Mouse (Mus musculus): ENCODE measurements around the gene Paqr7.
"Not testable (repeated sequence)": the region's sequence is repeated elsewhere in the genome, so short reads cannot be mapped to it uniquely, and the experiment has no call there.

Gene Paqr7

DNA sequence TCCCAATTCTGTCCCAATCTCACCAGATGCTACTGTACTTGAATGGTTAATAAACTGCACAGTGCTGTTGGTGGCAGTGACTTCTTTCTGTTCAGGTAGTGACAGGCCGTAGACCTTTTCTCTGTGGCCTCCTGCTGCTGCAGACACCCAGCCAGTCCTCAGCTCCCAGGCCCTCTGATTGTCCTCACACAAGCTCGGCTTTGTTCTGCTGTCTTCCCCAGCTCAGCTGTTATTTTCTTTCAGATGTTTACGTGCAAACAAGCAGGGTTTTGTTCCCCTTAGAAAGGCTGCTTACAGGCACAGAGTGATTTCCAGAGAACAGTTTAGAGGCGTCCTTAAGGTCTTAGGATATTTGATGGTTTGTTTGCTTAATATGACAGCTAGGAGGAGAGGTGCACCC, 22.7 kb upstream of the Paqr7 start:
- DNase-seq (ENCODE audit: low spot score), result no peak

DNA sequence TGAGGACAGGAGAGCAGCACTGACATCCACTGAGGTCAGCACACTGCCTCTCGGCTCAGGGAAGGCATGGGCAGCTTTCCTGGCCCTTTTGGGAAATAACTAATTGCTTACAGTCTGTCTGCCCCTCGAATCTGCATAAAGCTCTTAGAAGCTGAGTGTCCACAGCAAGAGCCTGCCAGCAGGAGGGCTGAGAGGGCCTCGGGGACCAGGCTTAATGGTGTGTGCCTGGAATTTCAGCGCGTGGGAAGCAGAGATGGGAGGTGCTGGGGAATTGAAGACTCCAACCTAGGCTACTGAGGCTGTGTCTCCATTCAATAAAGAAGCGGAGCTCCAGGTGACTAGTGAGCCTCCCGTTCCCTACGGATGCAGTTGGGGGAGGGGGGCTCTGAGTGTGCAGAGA, 22.3 kb upstream of the Paqr7 start:
- no peak for DNase-seq (ENCODE audit: low spot score)

DNA sequence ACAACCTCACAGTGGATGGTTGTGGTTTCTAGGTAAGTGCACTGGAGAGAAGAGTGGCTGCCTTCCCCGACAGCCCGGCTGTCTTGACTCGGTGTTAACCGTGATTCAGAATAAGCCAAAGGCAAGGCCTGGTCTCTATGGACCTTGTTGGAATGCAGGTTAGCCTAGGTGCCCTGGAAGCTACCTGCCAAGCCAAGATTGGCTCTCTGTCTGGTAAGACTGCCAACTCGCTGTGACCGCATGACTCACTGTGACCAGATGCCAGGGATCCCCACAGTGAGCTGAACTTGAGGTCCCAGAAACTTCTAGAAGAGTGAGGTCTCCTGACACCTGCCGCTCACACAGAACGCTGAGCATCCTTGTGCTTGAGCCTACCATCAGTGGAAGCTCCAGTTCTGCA, 19.6 kb upstream of the Paqr7 start:
- no peak for DNase-seq (ENCODE audit: low spot score)

DNA sequence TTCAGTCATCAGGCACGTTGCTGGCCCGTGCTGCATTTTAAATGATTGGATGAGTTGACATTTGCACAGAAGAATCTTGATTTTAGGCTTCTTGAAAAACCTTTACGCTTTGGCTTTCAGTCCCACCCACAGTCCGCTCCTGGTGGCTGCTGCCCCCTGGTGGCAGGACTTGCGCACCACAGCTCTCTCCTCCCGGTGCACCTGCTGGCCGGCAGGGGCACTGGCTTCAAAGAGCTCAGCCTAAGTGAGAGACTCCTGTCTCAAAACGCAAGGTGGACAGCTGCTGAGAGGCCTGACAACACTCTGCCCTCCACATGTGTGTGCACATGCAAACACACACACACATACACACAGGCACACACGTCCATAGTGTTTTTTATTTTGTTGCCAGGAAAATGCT, 18.5 kb upstream of the Paqr7 start:
- DNase-seq (ENCODE audit: low spot score), result peak; percentile 82

DNA sequence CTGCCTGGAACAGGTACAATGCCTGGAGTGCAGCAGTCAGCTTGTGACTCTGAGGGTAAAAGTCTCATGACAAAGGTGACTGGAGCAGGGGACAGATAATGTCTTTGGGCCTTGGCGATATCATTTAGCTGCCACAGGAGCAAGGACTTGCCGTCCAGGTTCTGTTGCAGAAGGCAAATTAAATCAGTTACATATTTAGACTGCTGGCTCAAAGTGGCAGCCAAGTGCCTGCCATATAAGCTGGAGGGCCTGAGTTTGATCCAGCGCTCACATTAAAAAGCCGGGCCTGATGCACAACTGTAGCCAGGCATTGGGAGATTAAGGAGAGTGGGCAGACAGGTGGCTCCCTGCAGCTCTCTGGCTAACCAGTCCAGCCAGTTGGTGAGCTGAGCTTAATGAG, 16.7 kb upstream of the Paqr7 start:
- no peak for DNase-seq (ENCODE audit: low spot score)

DNA sequence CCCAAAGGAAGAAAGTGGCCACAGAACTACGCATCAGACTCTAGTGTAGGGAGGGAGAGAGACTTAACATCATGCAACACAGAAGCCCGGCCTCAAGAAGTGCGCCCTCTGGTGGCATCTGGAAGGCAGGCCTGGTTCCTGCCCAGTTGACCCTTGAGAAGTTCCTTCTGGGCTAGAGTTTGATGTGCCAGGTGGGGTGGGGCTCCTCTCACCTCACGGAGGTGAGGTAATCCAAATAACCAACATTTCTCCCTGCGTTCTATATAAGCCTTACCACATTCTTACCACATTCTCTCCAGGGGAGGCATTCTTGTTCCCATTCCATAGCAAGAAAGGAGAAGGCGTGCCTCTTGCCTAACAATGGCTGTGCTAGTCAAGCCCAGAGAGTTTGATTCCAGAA, 15.6 kb upstream of the Paqr7 start:
- peak; percentile 64 for DNase-seq (ENCODE audit: low spot score)

DNA sequence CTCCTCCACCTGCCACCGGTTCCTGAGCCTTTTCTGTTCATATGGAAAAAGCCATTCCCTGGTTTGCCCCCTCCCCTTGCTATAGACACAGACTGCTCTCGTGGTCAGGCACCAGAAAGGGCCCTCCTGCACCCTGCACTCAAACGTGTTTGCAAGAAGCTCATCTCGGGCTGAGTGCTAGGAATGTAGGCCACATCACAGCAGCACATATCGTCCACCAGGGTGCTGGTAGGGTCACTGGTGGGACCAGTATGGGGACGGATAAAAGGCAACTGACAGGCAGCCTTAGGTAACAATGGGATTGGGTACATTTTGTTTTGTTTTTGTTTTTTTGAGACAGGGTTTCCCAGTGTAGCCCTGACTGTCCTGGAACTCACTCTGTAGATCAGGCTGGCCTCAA, 15.2 kb upstream of the Paqr7 start:
- no peak for DNase-seq (ENCODE audit: low spot score)

DNA sequence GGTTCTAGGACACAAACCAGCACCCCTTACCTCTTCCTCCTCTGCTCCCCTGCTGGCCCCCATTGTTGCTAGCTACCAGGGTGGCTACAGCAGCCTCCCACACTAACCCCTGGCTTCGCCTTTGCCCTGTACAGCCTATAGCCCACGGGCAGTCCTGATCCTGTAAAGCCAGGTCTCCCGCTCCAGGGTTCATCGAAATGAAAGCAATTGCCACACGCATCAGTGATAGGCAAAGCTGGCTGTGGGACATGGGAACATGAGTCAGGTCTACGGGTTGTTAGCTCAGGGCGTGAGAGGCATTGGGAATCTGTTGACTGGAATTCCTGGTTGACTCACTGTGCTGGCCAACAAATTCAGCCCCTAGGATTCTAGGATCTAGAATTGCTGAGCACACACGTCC, 14.1 kb upstream of the Paqr7 start:
- no peak for DNase-seq (ENCODE audit: low spot score)

DNA sequence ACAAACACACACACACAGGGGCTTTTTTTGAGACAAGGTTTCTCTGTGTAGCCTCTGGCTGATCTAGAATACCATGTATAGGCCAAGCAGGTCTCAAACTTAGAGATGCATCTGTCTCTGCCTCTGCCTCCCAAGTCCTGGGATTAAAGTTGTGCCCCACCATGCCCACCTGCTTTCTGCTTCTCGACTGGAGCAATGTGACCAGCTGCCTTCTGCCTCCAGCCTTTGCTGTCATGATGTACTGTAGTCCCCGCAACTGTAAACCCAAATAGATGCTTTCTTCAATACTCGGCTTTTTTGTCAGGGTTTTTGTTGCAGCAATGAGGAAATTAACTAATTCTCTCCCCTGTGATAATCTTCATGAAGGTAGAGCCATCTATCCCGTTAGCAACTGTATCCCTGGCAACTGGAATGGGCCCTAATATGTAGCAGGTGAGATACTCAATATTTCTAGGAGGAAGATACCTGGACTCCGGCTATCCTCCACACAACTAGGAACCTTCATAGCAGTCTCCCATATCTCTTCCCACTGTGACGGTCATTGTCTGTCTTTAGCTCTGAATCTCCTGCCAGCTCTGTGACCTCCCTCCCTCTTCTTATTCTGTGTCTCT, 13.3 kb upstream of the Paqr7 start:
- no peak for DNase-seq (ENCODE audit: low spot score)

DNA sequence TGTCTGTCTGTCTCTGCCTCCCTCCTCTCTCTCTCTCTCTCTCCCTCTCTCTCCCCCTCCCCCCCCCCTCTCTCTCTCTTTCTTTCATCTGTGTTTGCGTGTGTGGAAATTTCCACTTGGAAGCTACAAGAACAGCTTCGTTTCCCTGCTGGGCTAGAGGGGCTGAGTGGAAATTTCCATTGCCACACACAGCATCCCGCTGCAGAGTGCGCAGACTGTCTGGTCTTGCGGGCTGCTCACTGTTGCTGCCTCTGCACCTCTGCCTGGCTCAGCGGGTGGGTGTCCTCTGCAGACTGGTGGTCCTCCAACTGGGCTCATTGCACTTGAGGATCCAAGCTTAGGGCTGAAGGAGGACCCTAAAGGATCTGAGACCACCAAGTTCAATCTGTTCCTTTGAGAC, 12.8 kb upstream of the Paqr7 start:
- DNase-seq (ENCODE audit: low spot score), result peak; percentile 67

DNA sequence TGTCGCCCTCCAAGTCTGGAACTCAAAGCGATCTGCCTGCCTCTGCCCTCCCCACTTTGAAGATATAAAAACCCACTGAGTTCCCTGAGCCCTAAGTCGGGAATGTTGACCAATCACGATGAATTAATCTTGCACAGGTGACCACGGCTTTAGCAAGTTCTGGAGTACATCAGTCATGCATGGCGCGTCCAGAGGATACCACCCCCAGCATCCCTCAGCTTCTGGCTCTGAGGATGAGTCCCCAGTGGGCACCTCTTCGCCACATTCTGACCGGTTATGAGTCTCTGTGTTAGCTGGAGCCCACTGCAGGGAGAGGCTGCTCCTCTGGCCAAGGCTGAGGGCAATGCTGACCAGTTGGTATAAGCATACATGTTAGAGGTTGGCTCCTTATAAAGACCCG, 12.3 kb upstream of the Paqr7 start:
- DNase-seq (ENCODE audit: low spot score), result no peak

DNA sequence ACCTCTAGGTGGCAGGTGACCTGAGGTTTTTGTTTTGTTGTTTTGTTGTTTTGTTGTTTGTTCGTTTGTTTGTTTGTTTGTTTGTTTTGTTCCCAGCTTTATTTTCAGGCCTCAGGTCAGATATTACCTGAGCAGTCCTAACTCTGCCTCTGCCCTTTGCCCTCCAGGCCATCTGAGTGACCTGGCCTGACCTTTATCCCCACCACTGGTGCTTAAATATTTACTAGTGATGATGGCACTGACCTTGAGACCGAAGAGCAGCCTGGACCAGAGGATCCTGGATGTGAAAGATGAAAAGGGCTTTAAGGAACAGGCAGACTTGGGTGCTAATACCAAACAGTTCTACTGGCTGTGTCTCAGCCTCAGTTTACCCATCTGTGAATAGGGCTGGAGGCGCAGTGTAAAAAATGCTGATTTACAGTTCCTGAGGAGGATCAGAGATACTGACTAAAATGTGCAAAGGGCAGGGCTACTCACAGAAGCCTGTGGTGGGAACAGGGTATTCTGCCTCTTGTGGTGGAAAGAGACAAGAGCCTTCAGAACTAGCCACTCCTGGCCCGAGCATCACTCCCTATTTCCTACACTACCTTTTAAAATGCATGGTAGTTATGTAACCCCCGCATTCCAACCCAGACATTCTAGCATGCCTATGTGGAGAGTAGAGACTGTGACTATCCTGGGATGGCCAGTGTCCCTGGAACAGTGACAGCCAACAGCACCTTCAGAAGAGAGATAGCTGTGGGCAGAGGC, 11.2 kb upstream of the Paqr7 start:
- no peak for DNase-seq (ENCODE audit: low spot score)

DNA sequence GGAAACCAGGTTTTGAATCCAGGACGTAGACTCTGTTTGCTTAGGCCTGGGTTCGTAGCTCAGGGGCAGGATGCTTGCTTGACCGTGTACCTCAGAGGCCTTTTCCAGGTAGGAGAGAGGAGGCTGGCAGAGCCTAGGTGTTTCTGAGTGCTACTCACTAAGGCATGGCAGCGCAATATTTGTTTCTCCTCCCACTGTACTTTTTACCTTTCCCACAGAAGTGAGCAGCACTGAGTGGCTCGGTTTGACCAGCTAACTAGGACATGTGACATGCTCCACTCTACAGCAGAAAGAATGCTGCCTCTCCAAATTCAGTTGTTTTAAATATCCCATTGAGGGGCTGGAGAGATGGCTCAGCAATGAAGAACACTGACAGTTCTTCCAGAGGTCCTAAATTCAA, 8.3 kb upstream of the Paqr7 start:
- no peak for DNase-seq (ENCODE audit: low spot score)

DNA sequence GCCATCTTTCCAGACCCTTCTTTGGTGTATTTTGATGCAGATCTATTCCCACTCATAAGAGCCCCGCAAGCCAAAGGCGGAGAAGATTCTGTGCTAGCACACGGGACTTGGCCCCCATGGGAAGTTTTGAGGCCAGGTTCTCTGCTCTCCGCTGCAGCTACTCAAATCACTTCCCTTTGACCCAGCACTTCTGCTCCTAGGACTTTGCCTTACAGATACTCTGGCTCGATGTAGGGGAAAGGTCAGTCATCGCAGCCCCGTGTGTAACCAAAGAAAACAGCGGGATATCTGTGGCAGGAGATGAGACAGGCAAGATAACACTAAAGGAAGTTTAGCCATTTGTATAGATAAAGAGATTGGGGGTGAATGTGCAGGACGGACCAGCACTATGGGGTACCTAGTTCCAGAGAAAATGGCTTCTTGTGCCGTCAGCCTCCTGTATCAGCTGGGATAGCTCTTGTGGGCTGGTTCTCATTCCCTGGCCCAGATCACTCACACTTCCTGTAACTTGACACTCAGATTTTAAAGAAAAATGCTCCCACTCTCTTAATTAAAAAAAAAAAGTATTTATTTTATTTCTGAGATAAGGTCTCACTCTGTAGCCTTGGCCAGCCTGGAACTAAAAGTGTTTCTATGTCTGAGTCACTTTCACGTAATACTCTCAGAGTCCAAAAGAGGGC, 6.4 kb upstream of the Paqr7 start:
- no peak for DNase-seq (ENCODE audit: low spot score)

DNA sequence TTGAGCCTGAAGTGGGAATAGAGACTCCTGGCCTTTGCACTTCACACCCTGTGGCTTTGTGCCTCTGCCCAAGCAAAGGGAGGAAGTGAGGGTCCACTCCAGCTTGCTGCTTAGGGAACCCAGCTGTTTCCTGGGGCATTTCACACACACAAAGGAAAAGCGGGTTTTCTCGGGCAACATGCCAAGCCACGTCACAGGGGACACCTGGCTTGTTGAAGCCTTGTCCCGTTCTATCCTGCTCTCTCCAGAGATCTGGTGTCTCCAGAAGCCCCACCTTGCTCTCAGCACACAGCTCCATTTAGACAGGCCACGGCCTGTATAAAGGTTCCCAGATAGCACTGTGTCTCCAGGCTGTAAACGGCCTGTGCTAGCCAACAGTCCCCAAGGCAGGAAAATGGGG, 4.8 kb upstream of the Paqr7 start:
- no peak for DNase-seq (ENCODE audit: low spot score)

DNA sequence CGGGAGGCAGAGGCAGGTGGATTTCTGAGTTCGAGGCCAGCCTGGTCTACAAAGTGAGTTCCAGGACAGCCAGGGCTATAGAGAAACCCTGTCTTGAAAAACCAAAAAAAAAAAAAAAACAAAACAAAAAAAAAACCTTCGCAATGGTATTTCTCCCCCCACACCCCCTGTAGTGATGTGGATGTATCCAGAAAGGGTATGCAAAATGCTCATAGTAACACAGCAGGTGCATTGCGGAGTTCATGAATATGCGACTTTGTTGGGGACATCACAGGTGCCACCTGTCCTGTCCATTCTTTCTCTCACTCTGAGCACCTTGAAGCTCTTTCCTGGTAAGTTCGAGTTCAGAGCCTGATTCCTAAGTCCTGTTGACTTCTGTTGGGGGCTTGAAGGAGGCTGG, 2.3 kb upstream of the Paqr7 start:
- DNase-seq (ENCODE audit: low spot score), result not testable (repeated sequence)

DNA sequence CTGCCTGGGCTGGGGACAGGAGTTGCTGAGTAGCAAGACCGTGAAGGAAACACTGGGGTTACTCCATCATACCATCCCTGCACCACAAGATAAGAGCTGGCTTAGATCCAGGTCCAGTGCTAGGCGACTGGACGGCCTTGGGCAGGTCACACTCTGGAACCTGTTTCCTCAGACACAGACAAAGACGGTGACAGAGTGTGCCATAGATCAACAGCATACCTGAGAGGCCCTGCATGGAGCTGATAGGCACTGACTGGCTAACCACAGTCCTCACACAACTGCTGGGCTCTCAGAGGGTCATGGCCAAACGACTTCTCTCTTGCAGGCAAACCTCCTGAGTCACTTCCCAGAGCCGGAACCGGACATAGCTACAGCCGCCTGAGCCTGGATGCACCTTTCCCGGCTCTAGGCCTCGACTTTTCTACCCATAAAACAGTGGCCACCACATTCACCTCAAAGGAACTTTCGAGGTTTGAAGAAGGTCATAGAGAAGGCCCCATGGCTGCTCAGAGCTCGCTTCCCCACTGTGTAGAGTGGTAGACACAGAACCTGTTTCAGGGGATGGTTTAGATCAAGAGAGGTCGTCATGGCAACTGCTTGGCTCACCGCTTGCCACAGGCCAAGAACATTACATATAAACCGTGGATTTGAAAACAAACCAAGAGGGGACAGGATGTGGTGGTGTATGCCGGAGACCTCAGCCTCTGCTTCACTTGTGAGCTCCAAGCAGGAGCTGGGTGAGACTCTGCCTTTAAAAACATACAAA, 1.5 kb upstream of the Paqr7 start:
- no peak for DNase-seq (ENCODE audit: low spot score)

DNA sequence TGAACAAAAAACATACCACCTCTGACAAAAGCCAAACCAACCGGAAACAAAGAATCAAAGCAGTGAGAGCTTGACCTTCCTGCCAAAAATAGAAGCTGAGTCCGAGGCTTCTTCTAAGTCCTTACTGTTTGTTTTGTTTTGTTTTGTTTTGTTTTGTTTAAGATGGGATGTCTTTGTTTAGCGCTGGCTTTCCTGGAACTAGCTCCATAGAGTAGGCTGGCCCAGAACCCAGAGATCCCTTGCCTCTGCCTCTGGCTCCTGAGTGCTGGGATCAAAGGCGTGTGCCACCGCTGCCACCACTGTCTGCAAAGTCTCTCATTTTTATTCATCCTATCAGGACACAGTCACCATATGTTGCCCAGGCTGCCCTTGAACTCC, 962 bp upstream of the Paqr7 start:
- no peak for DNase-seq (ENCODE audit: low spot score)

DNA sequence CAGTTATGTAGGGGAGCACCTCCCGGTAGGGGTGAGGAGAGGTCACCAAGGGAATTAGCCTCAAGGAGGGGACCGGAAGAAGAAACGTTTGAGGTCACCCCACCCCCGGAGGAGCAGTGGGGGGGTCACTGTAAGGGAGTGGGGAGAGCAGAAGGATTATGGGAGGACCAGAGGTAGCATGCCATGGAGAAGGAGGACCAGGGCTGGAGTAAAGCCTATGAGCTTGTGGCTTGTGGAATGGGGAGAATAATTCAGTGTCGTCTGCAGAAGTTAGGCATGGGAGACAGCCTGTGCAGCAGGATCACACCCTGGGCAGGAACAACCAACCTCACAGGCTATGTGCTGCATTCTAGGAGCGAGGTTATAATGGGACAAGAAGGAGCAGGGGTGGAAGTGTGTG, 726 bp downstream of the Paqr7 start:
- DNase-seq (ENCODE audit: low spot score), result no peak

DNA sequence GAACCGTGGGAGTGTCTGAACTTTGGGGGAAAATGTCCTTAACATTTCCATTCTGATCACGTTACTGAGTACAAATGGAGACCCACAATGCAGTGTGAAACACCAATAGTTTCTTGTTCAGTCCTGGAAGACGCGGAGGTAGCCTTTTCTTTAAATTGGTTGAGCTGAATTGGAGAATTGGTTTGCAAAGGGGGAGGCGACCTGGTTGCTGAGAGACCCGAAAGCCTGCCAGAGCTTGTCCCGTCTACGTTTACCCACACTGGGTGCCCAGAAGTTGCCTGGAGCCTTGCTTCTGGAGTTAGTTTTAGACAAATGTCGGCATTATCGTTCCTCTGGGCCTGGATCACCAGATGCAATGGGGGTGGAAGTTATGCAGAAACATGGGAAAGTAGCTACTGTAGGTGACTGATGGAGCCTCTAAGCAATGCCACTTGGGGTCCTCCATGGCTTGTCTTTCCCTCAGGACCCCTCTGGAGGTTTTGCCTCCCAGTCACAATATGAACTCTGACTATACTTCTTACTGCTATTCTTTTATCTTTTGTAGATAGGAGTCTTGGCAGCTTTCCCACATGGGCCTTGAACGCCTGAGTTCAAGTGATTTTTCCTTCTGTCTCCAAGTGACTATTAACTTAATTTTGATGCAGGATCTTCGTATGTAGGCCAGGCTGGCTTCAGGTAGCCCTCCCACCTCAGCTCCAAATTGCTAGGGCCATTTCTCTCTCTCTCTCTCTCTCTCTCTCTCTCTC, 1.7 kb downstream of the Paqr7 start:
- DNase-seq (ENCODE audit: low spot score), result no peak

DNA sequence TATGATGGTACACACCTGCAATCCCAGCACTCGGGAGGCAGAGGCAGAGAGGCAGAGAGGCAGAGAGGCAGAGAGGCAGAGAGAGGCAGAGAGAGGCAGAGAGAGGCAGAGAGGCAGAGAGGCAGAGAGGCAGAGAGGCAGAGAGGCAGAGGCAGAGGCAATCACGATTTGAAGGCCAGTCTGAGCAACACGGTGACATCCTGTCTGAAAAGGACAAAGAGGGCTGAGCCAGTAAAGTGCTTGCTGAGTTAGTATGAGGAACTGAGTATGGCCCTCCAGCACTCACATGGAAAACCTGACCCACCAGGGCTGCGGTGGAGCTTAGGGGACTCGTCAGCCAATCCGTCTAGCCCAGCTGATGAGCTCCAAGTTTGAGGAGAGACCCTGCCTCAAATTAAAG, 2.5 kb downstream of the Paqr7 start:
- DNase-seq (ENCODE audit: low spot score), result not testable (repeated sequence)

DNA sequence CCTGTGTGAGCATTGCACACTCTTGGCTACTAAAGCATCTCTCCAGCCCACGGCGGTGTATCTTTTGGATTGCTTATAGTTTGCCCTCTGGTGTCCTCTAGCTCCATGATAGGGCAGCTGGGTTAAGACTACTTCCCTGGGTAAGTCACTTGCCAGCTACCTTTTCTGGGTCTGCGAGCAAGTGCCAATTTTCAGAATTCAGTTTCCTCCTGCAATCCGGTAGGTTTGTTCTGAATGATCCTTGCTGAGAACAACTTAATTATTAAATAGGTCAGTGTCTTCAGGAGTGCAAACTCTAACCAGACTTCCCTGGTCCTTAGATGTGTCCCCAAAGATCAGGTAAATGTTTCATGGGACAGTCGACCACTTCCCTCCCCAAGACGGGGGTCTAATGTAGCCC, 4.6 kb downstream of the Paqr7 start:
- no peak for DNase-seq (ENCODE audit: low spot score)
